7 mouse cellular contexts compared by ENCODE assay signal in genomic region chr16:97850667-97851060, GRCm38 (mm10). TPM values are rescaled to one million over a fixed set of nuclear protein-coding genes. Genes with fewer than 3 reads are reported as not detected.
DNase-seq lines count a peak whose midpoint lies in the region; ATAC-seq and TF ChIP-seq lines count a peak whose summit lies in the region.

No protein-coding gene starts in this region.

- under 1% methylated on average over 11 of the region's 11 CpGs for WGBS in lung, embryonic 14.5 days
- WGBS in embryonic facial prominence, embryonic 14.5 days = 0% methylated on average over 11 of the region's 11 CpGs
- WGBS in intestine, postnatal 0 days = under 1% methylated on average over 11 of the region's 11 CpGs

- no peak for TF ChIP-seq CTCF in lung, embryonic 14.5 days (IDR thresholded peaks at IDR 0.05; ENCODE audit: low read depth)
- no peak for TF ChIP-seq CTCF in intestine, postnatal 0 days (IDR thresholded peaks at IDR 0.05; ENCODE audit: low read depth)

- H3K4me3 ChIP-seq in lung, embryonic 14.5 days (ENCODE audit: low read depth, low read length) = peak overlapping the region; percentile 87
- H3K4me3 ChIP-seq in embryonic facial prominence, embryonic 14.5 days (ENCODE audit: low read depth, low read length) = peak overlapping the region; percentile 87
- peak overlapping the region; percentile 88 for H3K4me3 ChIP-seq in intestine, postnatal 0 days (ENCODE audit: low read depth, low read length)

- H3K4me1 ChIP-seq in lung, embryonic 14.5 days (ENCODE audit: insufficient read depth) = 0 out of 2 replicates have a peak, but pooled peaks cover 4% of the 10 kb centered on the region
- peaks cover 11% of the 10 kb centered on the region for H3K4me1 ChIP-seq in embryonic facial prominence, embryonic 14.5 days (ENCODE audit: control insufficient read depth, insufficient read depth, low read length)
- H3K4me1 ChIP-seq in intestine, postnatal 0 days (replicated peaks; ENCODE audit: control insufficient read depth, insufficient read depth, low read length) = 0 out of 2 replicates have a peak, but pooled peaks cover 5% of the 10 kb centered on the region

- peak; percentile 62 for ATAC-seq in lung, embryonic 14.5 days (ENCODE audit: insufficient read depth)
- ATAC-seq in embryonic facial prominence, embryonic 14.5 days (ENCODE audit: low read depth) = peak; percentile 56
- peak; percentile 5 for ATAC-seq in intestine, postnatal 0 days
- ATAC-seq in megakaryocyte-erythroid progenitor cell, adult 5-6 weeks (replicated peaks; ENCODE audit: low FRiP score, low TSS enrichment, poor library complexity, severe bottlenecking) = peak; percentile 37

- H3K9me3 ChIP-seq in lung, embryonic 14.5 days (ENCODE audit: low read depth, low read length) = no peaks in the 10 kb centered on the region
- no peaks in the 10 kb centered on the region for H3K9me3 ChIP-seq in embryonic facial prominence, embryonic 14.5 days (ENCODE audit: control insufficient read depth, low read length)
- H3K9me3 ChIP-seq in intestine, postnatal 0 days (ENCODE audit: control insufficient read depth) = no peaks in the 10 kb centered on the region

- peak overlapping the region; percentile 99 for H3K27ac ChIP-seq in lung, embryonic 14.5 days (ENCODE audit: low read depth)
- peak overlapping the region; percentile 99 for H3K27ac ChIP-seq in embryonic facial prominence, embryonic 14.5 days (replicated peaks; ENCODE audit: low read depth, low read length)
- H3K27ac ChIP-seq in intestine, postnatal 0 days (ENCODE audit: low read depth, low read length) = peak overlapping the region; percentile 97

- peak overlapping the region; percentile 81 for H3K4me2 ChIP-seq in lung, embryonic 14.5 days
- H3K4me2 ChIP-seq in embryonic facial prominence, embryonic 14.5 days (ENCODE audit: low read depth, low read length) = peak overlapping the region; percentile 76
- peak overlapping the region; percentile 87 for H3K4me2 ChIP-seq in intestine, postnatal 0 days (replicated peaks; ENCODE audit: low read depth)

- peak; percentile 61 for DNase-seq in lung, embryonic 14.5 days
- DNase-seq in lung, postnatal 14 days = no peak
- DNase-seq in NIH3T3 (ENCODE audit: low read depth) = peak; percentile 50
- DNase-seq in embryonic facial prominence, embryonic 14.5 days (ENCODE audit: low spot score) = peak; percentile 80
- DNase-seq in cerebellum, adult 8-10 months = no peak

- H3K36me3 ChIP-seq in lung, embryonic 14.5 days (ENCODE audit: insufficient read depth) = peaks cover 28% of the 10 kb centered on the region; the same call in 1 of the 2 replicates
- no peaks in the 10 kb centered on the region; the same call in 1 of the 2 replicates for H3K36me3 ChIP-seq in embryonic facial prominence, embryonic 14.5 days (ENCODE audit: control insufficient read depth, insufficient read depth, low read length)
- H3K36me3 ChIP-seq in intestine, postnatal 0 days (ENCODE audit: control insufficient read depth, insufficient read depth) = no peaks in the 10 kb centered on the region

- H3K9ac ChIP-seq in lung, embryonic 14.5 days = peak overlapping the region; percentile 98
- peak overlapping the region; percentile 99 for H3K9ac ChIP-seq in embryonic facial prominence, embryonic 14.5 days (ENCODE audit: low read depth, low read length)
- H3K9ac ChIP-seq in intestine, postnatal 0 days (ENCODE audit: low read depth, low read length) = peak overlapping the region; percentile 96

- H3K27me3 ChIP-seq in lung, embryonic 14.5 days (ENCODE audit: insufficient read depth, low read length) = no peaks in the 10 kb centered on the region
- H3K27me3 ChIP-seq in embryonic facial prominence, embryonic 14.5 days (replicated peaks; ENCODE audit: control insufficient read depth, insufficient read depth, low read length) = no peaks in the 10 kb centered on the region
- no peaks in the 10 kb centered on the region for H3K27me3 ChIP-seq in intestine, postnatal 0 days (replicated peaks; ENCODE audit: control insufficient read depth, insufficient read depth, low read length)

RNA-seq across cellular contexts. Expression of gene Prdm15, which starts 1.0 kb away (rescaled TPM):
- 9.2 and 13.3 TPM in 2 replicates for polyA plus RNA-seq in lung, embryonic 14.5 days (2014; fragmentation: Nextera tagmentation; extraction: Ambion mirVana)
- polyA plus RNA-seq in embryonic facial prominence, embryonic 14.5 days (2014; fragmentation: Nextera tagmentation; extraction: Ambion mirVana) = 8.7 and 9.4 TPM in 2 replicates
- 1.3 and 2.4 TPM in 2 replicates for polyA plus RNA-seq in intestine, postnatal 0 days (2015; fragmentation: Nextera tagmentation; extraction: Ambion mirVana)
- 28.6 and 37.8 TPM in 2 replicates for total RNA-seq in megakaryocyte-erythroid progenitor cell, adult 5-6 weeks (2014; fragmentation: Nextera tagmentation)
- total RNA-seq in megakaryocyte-erythroid progenitor cell, adult 5-6 weeks (2017) = 9.7 and 13.4 TPM in 2 replicates

Comparison
In these comparisons a context has a peak if more than half of its experiments do, and no peak if none do; other contexts are left out.
1. DNase-seq: peak in lung, embryonic 14.5 days (single experiment), NIH3T3 (single experiment) and embryonic facial prominence, embryonic 14.5 days (single experiment); none in lung, postnatal 14 days (single experiment) and cerebellum, adult 8-10 months (single experiment).
2. ATAC-seq: peak in every context shown above with its lines; median percentile 62 in lung, embryonic 14.5 days; 56 in embryonic facial prominence, embryonic 14.5 days; 37 in megakaryocyte-erythroid progenitor cell, adult 5-6 weeks; 5 in intestine, postnatal 0 days.
3. Peak in every context shown above with its lines, with median percentiles within 50 percentile points of each other: H3K27ac ChIP-seq, H3K4me2 ChIP-seq, H3K4me3 ChIP-seq and H3K9ac ChIP-seq.